Mouse (Mus musculus) heart, postnatal 0 days (tissue): Measurements from ENCODE around the gene Gpld1. TPM values are rescaled to one million over a fixed set of nuclear protein-coding genes. Genes with fewer than 3 reads are reported as not detected.

Experiments used
- ATAC-seq: fragments of 200-750 bp; cut with Nextera tagmentation; 2 replicates; pipeline ENCODE4 v1.8.0; 2017; ENCODE audit warnings: low read depth, moderate number of reproducible peaks, moderate library complexity; ENCODE audit not compliant: insufficient read depth
- DNase-seq: peaks from one replicate; pipeline ENCODE4 v3.0.0-alpha.2; 2016; ENCODE audit warnings: low spot score
- H3K27ac ChIP-seq: fragments of 300-500 bp; sonication (generic); 2 replicates; pipeline ENCODE4 v1.5.1; 2014; ENCODE audit warnings: low read depth, mild to moderate bottlenecking
- H3K27me3 ChIP-seq: fragments of 300-500 bp; sonication (generic); 2 replicates; pipeline ENCODE4 v1.6.1; 2014; ENCODE audit warnings: low read length, mixed read lengths; ENCODE audit not compliant: control insufficient read depth, insufficient read depth
- H3K36me3 ChIP-seq: fragments of 300-500 bp; sonication (generic); replicated peaks from 2 replicates; pipeline ENCODE4 v1.6.1; 2014; ENCODE audit warnings: low read length, mixed read lengths; ENCODE audit not compliant: control insufficient read depth, insufficient read depth
- H3K4me1 ChIP-seq: fragments of 300-500 bp; sonication (generic); 2 replicates; pipeline ENCODE4 v1.6.1; 2014; ENCODE audit warnings: antibody characterized with exemption; ENCODE audit not compliant: control insufficient read depth, insufficient read depth
- H3K4me2 ChIP-seq: fragments of 300-500 bp; sonication (generic); 2 replicates; pipeline ENCODE4 v1.6.1; 2014; ENCODE audit warnings: low read depth, mild to moderate bottlenecking, low read length, moderate library complexity
- H3K4me3 ChIP-seq: fragments of 300-500 bp; sonication (generic); 2 replicates; pipeline ENCODE4 v1.5.1; 2014; ENCODE audit warnings: low read depth, low read length
- H3K9ac ChIP-seq: fragments of 300-500 bp; sonication (generic); replicated peaks from 2 replicates; pipeline ENCODE4 v1.6.1; 2014; ENCODE audit warnings: low read depth, low read length, mixed read lengths
- H3K9me3 ChIP-seq: fragments of 300-500 bp; sonication (generic); replicated peaks from 2 replicates; pipeline ENCODE4 v1.6.1; 2016; ENCODE audit warnings: low read length; ENCODE audit not compliant: control insufficient read depth
- CTCF ChIP-seq: IDR thresholded peaks from 2 replicates; pipeline ENCODE4 v1.5.1; 2016; ENCODE audit warnings: antibody characterized with exemption, control low read depth, low read depth
- EP300 ChIP-seq: IDR thresholded peaks from 2 replicates; pipeline ENCODE4 v1.6.1; 2016; ENCODE audit warnings: antibody characterized with exemption, low read depth
- WGBS: fragments of 180-500 bp; shearing (Covaris S2); extraction: QIAGEN DNeasy Blood & Tissue Kit; methylation state at CpG from one replicate; pipeline ENCODE4 v1.1.7; 2014; 5-methylcytosine and 5-hydroxymethylcytosine counted together
- polyA plus RNA-seq: library from polyadenylated mRNA; unstranded; fragments of >200 nt; fragmentation: Nextera tagmentation; extraction: Ambion mirVana; gene quantifications from 2 replicates; pipeline ENCODE4 v1.2.1, GENCODE M21; 2015
- total RNA-seq: library from RNA; depleted of rRNA; stranded (reverse); fragments of >200 nt; gene quantifications from 2 replicates; pipeline ENCODE4 v1.2.3, GENCODE M21; 2014; ENCODE audit warnings: low replicate concordance

Gpld1 gene
- total and polyA plus RNA-seq, 2 experiments from 2014 or later = 0.04 to 0.40 TPM

DNA sequence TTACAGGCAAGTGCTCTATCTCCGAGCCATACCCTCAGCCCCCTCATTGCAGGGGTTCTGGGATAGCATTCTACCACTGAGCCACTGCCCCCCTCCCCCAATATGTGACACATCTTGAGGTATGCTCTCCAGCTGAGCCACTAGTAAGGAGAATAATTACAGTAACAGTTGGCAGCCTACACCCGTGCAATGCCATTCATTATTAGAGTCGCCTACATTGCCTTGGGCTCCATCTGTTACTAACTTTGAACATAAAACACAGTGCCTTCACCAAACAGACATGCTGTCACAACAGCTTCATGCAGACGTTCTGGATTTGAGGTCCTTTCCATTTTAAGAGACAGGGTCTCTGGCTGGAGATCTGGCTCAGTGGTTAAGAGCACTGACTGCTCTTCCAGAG lies 33.4 kb downstream of the Gpld1 start:
- Histone ChIP-seq H3K27me3 (no peaks in the 10 kb centered on the region), H3K4me3 (no peak overlapping the region), H3K9ac (no peak overlapping the region), H3K36me3 (no peaks in the 10 kb centered on the region), H3K4me1 (no peaks in the 10 kb centered on the region), H3K27ac (no peak overlapping the region), H3K4me2 (no peak overlapping the region), H3K9me3 (no peaks in the 10 kb centered on the region)
- TF ChIP-seq CTCF (no peak), EP300 (no peak)
- ATAC-seq = no peak
- DNase-seq = no peak
- 65% methylated on average over 4 of the region's 4 CpGs for whole genome bisulfite sequencing

DNA sequence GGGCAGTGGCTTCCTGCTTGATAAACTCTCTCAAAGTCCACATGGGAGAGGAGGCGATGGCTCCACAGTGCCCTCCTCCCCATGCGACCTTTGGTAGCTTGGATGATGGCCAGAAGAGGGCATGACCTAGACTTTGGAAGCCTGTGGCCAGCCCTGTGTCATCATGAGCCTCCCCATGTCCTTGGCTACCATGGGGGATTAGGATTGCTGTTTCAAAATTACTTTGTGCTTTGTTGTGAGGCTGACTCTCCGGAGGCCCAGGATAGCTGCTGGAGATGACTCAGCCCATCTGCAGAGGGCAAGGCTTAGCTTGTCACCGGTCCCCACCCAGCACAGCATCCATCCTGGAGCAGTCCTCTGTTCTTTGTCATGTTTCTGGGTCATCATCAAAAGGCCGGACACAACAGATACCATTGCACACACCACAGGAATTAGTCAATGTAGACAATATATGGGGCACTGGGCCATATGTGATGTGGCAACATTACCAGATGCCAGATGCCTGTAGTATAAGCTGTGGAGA lies 34.9 kb downstream of the Gpld1 start:
- Histone ChIP-seq H3K4me2 (no peak overlapping the region), H3K27ac (no peak overlapping the region), H3K4me3 (no peak overlapping the region), H3K9ac (no peak overlapping the region), H3K9me3 (no peaks in the 10 kb centered on the region), H3K27me3 (no peaks in the 10 kb centered on the region), H3K4me1 (0 out of 2 replicates have a peak, but pooled peaks cover 3% of the 10 kb centered on the region), H3K36me3 (no peaks in the 10 kb centered on the region)
- 74% methylated on average over 5 of the region's 5 CpGs for WGBS
- no peak for DNase-seq
- TF ChIP-seq EP300 = no peak
- no peak for TF ChIP-seq CTCF
- no peak for ATAC-seq

DNA sequence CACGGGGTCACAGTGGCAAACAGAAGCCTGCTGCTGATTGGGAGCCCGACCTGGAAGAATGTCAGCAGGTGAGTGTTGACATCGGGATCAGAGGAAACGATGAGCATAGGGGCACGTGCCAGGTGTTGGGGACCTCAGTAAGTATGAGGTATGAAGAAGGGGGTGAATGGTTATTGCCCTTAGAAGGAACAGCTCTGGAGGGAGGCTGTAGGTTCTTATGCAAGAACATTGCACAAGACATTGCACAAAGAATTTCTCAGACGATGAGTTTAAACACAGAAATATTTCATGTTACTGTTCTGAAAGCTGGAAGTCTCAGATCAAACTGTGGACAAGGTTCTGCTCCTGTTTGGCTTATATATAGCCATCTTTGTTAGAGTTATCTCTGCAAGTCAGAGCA lies 38.1 kb downstream of the Gpld1 start:
- H3K9me3 ChIP-seq = no peaks in the 10 kb centered on the region
- TF ChIP-seq EP300 (no peak), CTCF (no peak)

DNA sequence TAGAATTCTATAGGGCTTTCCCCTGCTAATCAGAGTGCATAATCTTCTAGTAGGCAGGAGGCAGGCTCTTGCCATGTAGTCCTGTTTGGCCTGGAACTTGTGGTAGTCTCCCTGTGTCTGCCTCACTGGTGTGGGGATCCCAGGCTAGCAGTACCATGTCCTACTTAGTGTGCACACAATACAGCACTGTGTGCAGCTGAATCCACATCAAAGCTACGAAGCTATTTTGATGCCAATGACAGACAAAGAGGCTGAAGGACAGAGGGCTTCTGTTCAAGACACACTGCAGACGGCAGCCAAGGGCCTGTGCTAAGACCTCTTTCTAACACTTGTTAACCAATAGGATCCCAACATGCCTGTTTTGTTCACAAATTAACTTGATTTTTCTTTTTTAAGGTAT lies 42.5 kb downstream of the Gpld1 start:
- Histone ChIP-seq H3K9ac (no peak overlapping the region), H3K36me3 (peaks cover 21% of the 10 kb centered on the region), H3K9me3 (no peaks in the 10 kb centered on the region), H3K4me1 (0 out of 2 replicates have a peak, but pooled peaks cover 3% of the 10 kb centered on the region), H3K27me3 (no peaks in the 10 kb centered on the region), H3K4me2 (no peak overlapping the region), H3K27ac (no peak overlapping the region), H3K4me3 (no peak overlapping the region)
- WGBS = 59% methylated on average over 2 of the region's 2 CpGs
- no peak for ATAC-seq
- TF ChIP-seq CTCF = no peak
- no peak for TF ChIP-seq EP300
- no peak for DNase-seq

More for the DNA sequence above, 38.1 kb downstream of the Gpld1 start:
- H3K27ac ChIP-seq = no peak overlapping the region
- WGBS = 76% methylated on average over 6 of the region's 6 CpGs
- DNase-seq (no peak), ATAC-seq (no peak)
- H3K27me3 ChIP-seq = no peaks in the 10 kb centered on the region
- 0 out of 2 replicates have a peak, but pooled peaks cover 3% of the 10 kb centered on the region for H3K4me1 ChIP-seq
- H3K36me3 ChIP-seq = no peaks in the 10 kb centered on the region
- no peak overlapping the region for H3K4me2 ChIP-seq
- no peak overlapping the region for H3K4me3 ChIP-seq
- no peak overlapping the region for H3K9ac ChIP-seq

DNA sequence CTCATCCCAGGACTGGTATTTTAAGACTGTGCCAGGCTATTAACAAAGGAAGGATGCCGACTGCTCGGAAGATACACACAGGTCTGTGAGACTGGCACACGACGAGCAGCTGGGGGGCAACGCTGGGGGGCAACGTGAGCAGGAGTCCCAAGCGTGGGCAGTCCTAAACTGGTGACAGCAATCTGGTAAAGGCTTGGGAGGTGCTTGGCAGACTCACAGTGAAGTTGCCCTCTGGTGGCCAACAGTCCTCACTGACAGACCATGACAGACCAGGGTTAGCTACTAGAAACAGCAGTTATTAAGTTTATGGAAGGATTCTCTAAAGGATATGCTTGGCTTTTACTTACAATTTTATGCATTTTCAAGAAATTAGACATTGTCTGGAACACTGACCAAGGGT lies 45.4 kb downstream of the Gpld1 start:
- H3K4me3 ChIP-seq = no peak overlapping the region
- H3K27me3 ChIP-seq = no peaks in the 10 kb centered on the region
- DNase-seq (peak; percentile 61), ATAC-seq (peak; percentile 84)
- 34% methylated on average over 7 of the region's 7 CpGs for WGBS
- no peak for TF ChIP-seq EP300
- peak; percentile 77 for TF ChIP-seq CTCF
- H3K27ac ChIP-seq = no peak overlapping the region
- no peaks in the 10 kb centered on the region for H3K9me3 ChIP-seq
- H3K4me2 ChIP-seq = no peak overlapping the region
- H3K9ac ChIP-seq = no peak overlapping the region
- H3K4me1 ChIP-seq = no peaks in the 10 kb centered on the region
- H3K36me3 ChIP-seq = peaks cover 46% of the 10 kb centered on the region

DNA sequence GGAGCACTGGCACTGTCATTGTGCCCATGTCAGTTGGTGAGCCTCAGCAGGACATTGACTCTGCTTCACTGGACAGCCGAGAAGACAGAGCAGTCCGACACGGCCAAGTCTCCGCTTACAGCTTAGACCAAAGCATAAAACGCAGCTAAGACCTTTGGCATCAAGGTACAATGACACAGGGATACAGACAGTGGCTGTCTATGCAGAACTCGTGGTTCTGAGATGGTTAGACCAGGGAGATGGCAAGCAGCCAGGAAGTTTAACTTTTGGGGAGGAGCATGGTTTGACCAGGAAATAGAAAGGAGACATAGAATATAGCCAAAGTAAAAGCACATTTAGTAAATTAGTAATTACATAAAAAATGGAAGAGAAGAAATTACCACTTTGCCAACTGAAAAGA lies 46.1 kb downstream of the Gpld1 start:
- TF ChIP-seq CTCF (no peak), EP300 (no peak)
- H3K27ac ChIP-seq = no peak overlapping the region
- no peak overlapping the region for H3K9ac ChIP-seq
- ATAC-seq = no peak
- WGBS = 65% methylated on average over 6 of the region's 6 CpGs
- H3K27me3 ChIP-seq = no peaks in the 10 kb centered on the region
- no peak overlapping the region for H3K4me3 ChIP-seq
- no peak for DNase-seq
- H3K36me3 ChIP-seq = peaks cover 52% of the 10 kb centered on the region
- no peaks in the 10 kb centered on the region for H3K4me1 ChIP-seq
- no peaks in the 10 kb centered on the region for H3K9me3 ChIP-seq
- H3K4me2 ChIP-seq = no peak overlapping the region
